Mouse (Mus musculus) bone marrow macrophage, adult 2 months (primary cell): ENCODE data around the gene Cd34. TPM values are rescaled to one million over a fixed set of nuclear protein-coding genes. Genes with fewer than 3 reads are reported as not detected.
A peak's percentile ranks its signal among the peaks of the same experiment; 100 is the strongest.

Experiments used
- H3K27ac ChIP-seq: 2 replicates; pipeline ENCODE4 v1.5.1; 2012; ENCODE audit warnings: low read depth, low read length; ENCODE audit not compliant: insufficient read depth
- H3K4me1 ChIP-seq: 2 replicates; pipeline ENCODE4 v1.6.1; 2012; ENCODE audit warnings: low read length; ENCODE audit not compliant: control insufficient read depth, insufficient read depth
- H3K4me3 ChIP-seq: 2 replicates; pipeline ENCODE4 v1.5.1; 2012; ENCODE audit warnings: mild to moderate bottlenecking, low read length, moderate library complexity; ENCODE audit not compliant: insufficient read depth
- CTCF ChIP-seq: IDR thresholded peaks from 2 replicates; pipeline ENCODE4 v1.5.1; 2012; ENCODE audit warnings: low read depth, mild to moderate bottlenecking, low read length, moderate library complexity
- POLR2A ChIP-seq: IDR thresholded peaks from 2 replicates; pipeline ENCODE4 v1.6.1; 2012; ENCODE audit warnings: mild to moderate bottlenecking, low read depth, low read length, borderline replicate concordance
- polyA plus RNA-seq: library from polyadenylated mRNA; stranded (reverse); fragments of >200 nt; gene quantifications from 2 replicates; pipeline ENCODE4 v1.2.4, GENCODE M21; 2012; ENCODE audit not compliant: missing spikeins, insufficient read depth, insufficient read length

Cd34 gene
- polyA plus RNA-seq, 1 experiment = 0.23 TPM

DNA sequence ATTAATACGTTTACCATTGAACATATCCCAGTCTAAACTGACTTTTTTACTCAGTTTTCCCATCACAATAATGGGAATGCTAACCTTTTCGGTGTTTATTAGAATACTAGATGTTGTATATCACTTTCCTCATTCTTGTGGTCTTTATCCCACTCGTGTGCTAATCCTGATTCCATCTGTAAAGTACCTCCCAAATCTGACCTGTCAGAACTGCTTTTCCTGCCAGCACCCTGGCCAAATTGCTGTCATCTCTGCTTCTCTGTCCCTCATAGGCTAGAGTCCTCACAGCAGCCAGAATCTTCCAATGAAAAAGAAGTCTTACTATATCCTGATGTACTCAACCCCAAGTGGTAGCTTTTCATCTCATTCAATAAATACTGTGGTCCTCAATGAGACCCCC, 46.3 kb downstream of the Cd34 start:
- no peak overlapping the region for H3K4me3 ChIP-seq
- H3K4me1 ChIP-seq = peaks cover 27% of the 10 kb centered on the region
- no peak overlapping the region for H3K27ac ChIP-seq
- no peak for TF ChIP-seq POLR2A
- TF ChIP-seq CTCF = no peak

- Histone ChIP-seq H3K27ac (peak overlapping the region; percentile 19; the same call in 1 of the 2 replicates), H3K4me3 (no peak overlapping the region), H3K4me1 (peaks cover 29% of the 10 kb centered on the region)
- TF ChIP-seq CTCF = no peak
- no peak for TF ChIP-seq POLR2A
Observed at GRCm38 (mm10) chr1:194985442-194986210, 47.0 kb downstream of the Cd34 start.

DNA sequence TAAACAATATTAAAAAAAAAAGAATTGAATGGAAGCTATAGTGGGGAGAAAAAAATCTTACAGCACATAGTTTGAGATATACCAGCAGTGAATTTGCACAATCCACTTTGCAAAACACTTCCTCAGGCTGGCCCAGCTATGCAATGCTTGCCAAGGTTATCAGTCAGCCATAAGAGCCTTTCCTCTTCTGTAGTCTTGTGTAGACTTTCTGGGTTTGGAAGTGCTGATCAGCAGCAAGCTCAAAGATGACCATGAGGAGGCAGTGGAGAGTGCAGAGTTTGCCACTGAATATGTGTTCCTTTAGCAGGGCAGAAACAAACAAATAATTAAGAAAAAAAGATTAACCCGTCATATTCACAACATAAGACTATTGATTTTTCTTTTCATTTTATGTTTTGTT, 50.4 kb downstream of the Cd34 start:
- Histone ChIP-seq H3K4me1 (peaks cover 45% of the 10 kb centered on the region), H3K4me3 (no peak overlapping the region), H3K27ac (no peak overlapping the region)
- TF ChIP-seq POLR2A = no peak
- no peak for TF ChIP-seq CTCF

- no peak for TF ChIP-seq CTCF
- TF ChIP-seq POLR2A = no peak
Observed at GRCm38 (mm10) chr1:194990976-194991375, 52.4 kb downstream of the Cd34 start.

GRCm38 (mm10) chr1:194991654-194992053, 53.0 kb downstream of the Cd34 start:
- no peak for TF ChIP-seq POLR2A
- TF ChIP-seq CTCF = no peak
- no peak overlapping the region for H3K4me3 ChIP-seq
- H3K27ac ChIP-seq = no peak overlapping the region
- H3K4me1 ChIP-seq = peaks cover 43% of the 10 kb centered on the region

More at GRCm38 (mm10) chr1:194990976-194991375, 52.4 kb downstream of the Cd34 start:
- Histone ChIP-seq H3K4me3 (no peak overlapping the region), H3K27ac (no peak overlapping the region), H3K4me1 (peaks cover 45% of the 10 kb centered on the region)

DNA sequence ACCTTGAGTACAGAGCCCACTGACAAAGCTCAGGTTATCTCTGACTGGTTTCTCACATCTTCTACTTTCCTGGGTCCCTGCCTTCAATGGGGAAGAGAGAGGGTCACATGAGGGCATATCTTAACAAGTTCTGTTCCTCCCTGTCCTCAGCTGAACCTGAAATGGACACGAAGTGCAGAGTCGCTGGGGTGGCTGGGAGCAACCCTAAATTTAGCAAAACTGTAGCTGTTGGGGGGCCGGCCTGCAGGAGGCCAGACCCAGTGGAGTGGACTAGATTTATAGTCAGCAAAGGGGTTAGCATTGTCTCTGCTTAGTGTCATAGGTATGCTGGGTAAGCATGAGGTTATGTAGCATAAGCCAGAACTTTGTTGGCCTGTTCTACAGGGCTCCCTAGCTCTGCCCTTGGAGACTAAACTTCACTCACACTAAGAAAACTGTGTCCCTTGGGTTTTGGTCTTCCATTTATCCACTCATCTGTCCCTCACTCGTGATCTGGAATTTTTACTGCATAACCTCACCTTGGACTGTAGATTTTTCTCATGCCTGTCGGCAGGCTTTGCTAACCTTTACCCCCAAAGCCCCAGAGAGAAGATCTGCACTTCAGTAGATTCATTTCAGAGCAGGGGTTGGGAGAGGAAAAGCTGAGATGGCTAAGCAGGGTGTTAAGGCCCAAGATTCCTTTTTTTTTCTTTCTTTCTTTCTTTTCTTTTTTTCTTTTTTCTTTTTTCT, 54.1 kb downstream of the Cd34 start:
- H3K4me3 ChIP-seq = no peak overlapping the region
- no peak for TF ChIP-seq CTCF
- TF ChIP-seq POLR2A = no peak
- peak overlapping the region; percentile 40 for H3K27ac ChIP-seq
- peaks cover 43% of the 10 kb centered on the region for H3K4me1 ChIP-seq

DNA sequence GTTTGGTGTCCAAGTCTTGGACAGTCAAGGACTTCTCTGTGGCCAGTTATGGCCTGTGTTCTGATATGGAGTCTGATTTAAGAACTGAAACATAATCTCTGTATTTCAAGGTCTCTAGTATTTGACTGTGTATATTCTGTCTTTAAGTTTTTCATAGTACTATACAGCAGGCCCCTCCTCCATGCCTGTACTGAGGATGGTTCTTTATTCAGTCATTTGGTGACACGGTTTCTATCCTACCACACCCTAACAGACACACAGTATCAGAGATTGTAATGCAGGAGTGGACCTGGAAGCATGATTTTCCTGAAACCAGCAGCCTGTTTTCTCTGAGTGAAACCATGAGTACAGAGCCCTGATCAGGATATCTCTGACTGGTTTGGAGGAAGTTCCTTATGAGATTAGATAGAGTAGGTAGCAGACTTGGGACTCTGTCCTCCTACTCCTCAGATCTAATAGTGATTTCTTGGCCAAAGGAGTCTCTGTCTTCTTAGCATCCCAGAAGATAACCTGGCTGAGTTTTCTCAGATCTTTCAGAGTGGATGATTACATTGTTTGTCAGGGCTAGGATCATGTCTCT, 54.9 kb downstream of the Cd34 start:
- Histone ChIP-seq H3K27ac (0 out of 2 replicates have a peak overlapping the region, but pooled peaks have one; percentile 40), H3K4me3 (no peak overlapping the region), H3K4me1 (peaks cover 45% of the 10 kb centered on the region)
- TF ChIP-seq CTCF = no peak
- no peak for TF ChIP-seq POLR2A

DNA sequence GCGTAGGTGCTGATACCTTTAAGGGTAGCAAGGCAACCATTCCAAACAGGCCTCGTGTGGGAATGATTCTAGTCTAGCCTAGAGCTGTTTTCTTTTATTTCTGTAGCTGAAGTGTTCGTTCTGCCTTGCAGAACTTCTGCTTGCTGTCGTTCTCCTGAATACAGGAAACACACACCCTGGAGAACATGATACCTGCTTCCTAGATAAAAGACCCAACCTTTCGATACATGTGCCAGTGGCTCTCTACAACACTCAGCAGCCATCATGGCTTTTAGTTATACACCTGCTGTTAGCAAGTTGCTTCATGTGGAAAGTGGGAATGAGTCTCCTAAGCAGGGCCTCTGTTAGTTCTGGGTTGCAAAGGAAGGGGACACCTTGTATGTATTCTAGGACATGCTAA, 55.6 kb downstream of the Cd34 start:
- H3K4me3 ChIP-seq = no peak overlapping the region
- H3K27ac ChIP-seq = no peak overlapping the region
- H3K4me1 ChIP-seq = peaks cover 43% of the 10 kb centered on the region
- TF ChIP-seq POLR2A (no peak), CTCF (no peak)

- H3K27ac ChIP-seq = peak overlapping the region; percentile 89
- H3K4me1 ChIP-seq = peaks cover 43% of the 10 kb centered on the region
- no peak overlapping the region for H3K4me3 ChIP-seq
- TF ChIP-seq CTCF = no peak
- no peak for TF ChIP-seq POLR2A
Observed at GRCm38 (mm10) chr1:194995196-194995595, 56.6 kb downstream of the Cd34 start.
